Mouse (Mus musculus) MEL (cell line): ENCODE results near the gene Scn4b. TPM values are rescaled to one million over a fixed set of nuclear protein-coding genes. Genes with fewer than 3 reads are reported as not detected.

Experiments
- DNase-seq: peaks from one replicate; pipeline ENCODE4 v3.0.0; 2011; ENCODE audit warnings: low read depth, low spot score
- H3K27ac ChIP-seq: 2 replicates; pipeline ENCODE4 v1.5.1; 2012; ENCODE audit warnings: low read depth, mild to moderate bottlenecking, control low read depth, low read length, moderate library complexity; ENCODE audit not compliant: control insufficient read depth
- H3K27me3 ChIP-seq, 2 experiments: fragments of 150-350 bp in 1 of 2; sonication (generic) in 1 of 2; 2 replicates each; pipeline ENCODE4 v1.6.1; 2012; ENCODE audit warnings: low read length in 2 of 2, mild to moderate bottlenecking in 2 of 2, improper control_type of control experiment in 1 of 2, moderate library complexity in 1 of 2; ENCODE audit not compliant: insufficient read depth in 2 of 2, control insufficient read depth in 1 of 2
- H3K36me3 ChIP-seq, 2 experiments: 2 replicates each; pipeline ENCODE4 v1.6.1; 2012 to 2014; ENCODE audit warnings: low read length in 2 of 2, improper control_type of control experiment in 1 of 2, inconsistent platforms in 1 of 2, mild to moderate bottlenecking in 1 of 2; ENCODE audit not compliant: insufficient read depth in 2 of 2, control insufficient read depth in 1 of 2
- H3K4me1 ChIP-seq, 2 experiments: fragments of 150-350 bp in 1 of 2; sonication (generic) in 1 of 2; 2 replicates each; pipeline ENCODE4 v1.6.1; 2012; ENCODE audit warnings: low read length in 2 of 2, improper control_type of control experiment in 1 of 2, mild to moderate bottlenecking in 1 of 2; ENCODE audit not compliant: insufficient read depth in 2 of 2, control insufficient read depth in 1 of 2
- H3K4me3 ChIP-seq, 2 experiments: fragments of 150-350 bp in 1 of 2; sonication (generic) in 1 of 2; 2 replicates each; pipeline ENCODE4 v1.5.1; 2012; ENCODE audit warnings: low read depth in 2 of 2, low read length in 2 of 2, mild to moderate bottlenecking in 2 of 2, moderate library complexity in 2 of 2, control low read depth in 1 of 2, improper control_type of control experiment in 1 of 2; ENCODE audit not compliant: control insufficient read depth in 1 of 2, insufficient read depth in 1 of 2
- H3K79me2 ChIP-seq: 2 replicates; pipeline ENCODE4 v1.6.1; 2012; ENCODE audit warnings: mild to moderate bottlenecking, low read length, moderate library complexity; ENCODE audit not compliant: control insufficient read depth, poor library complexity, insufficient read depth
- H3K9ac ChIP-seq: 2 replicates; pipeline ENCODE4 v1.6.1; 2012; ENCODE audit warnings: low read depth, mild to moderate bottlenecking, control low read depth, low read length, moderate library complexity; ENCODE audit not compliant: control insufficient read depth, poor library complexity, severe bottlenecking
- H3K9me3 ChIP-seq: fragments of 150-350 bp; sonication (generic); replicated peaks from 2 replicates; pipeline ENCODE4 v1.6.1; 2012; ENCODE audit warnings: mild to moderate bottlenecking, low read length, improper control_type of control experiment, moderate library complexity; ENCODE audit not compliant: insufficient read depth
- BHLHE40 ChIP-seq: IDR thresholded peaks from 2 replicates; pipeline ENCODE4 v1.6.1; 2012; ENCODE audit warnings: low read depth, mild to moderate bottlenecking, inconsistent platforms, low read length, improper control_type of control experiment, borderline replicate concordance
- CHD1 ChIP-seq: IDR thresholded peaks from 2 replicates; pipeline ENCODE4 v1.6.1; 2012; ENCODE audit warnings: low read depth, mild to moderate bottlenecking, inconsistent platforms, low read length, improper control_type of control experiment
- CHD2 ChIP-seq: IDR thresholded peaks from 2 replicates; pipeline ENCODE4 v1.6.1; 2011; ENCODE audit warnings: low read length, improper control_type of control experiment
- CTCF ChIP-seq, 3 experiments: IDR thresholded peaks in 2 of 3; conservative IDR thresholded peaks in 1 of 3; 2 replicates each; pipeline ENCODE4 v1.5.1; 2011 to 2012; ENCODE audit warnings: low read length in 3 of 3, low read depth in 2 of 3, mild to moderate bottlenecking in 2 of 3, improper control_type of control experiment in 1 of 3, inconsistent platforms in 1 of 3, mixed read lengths in 1 of 3, moderate library complexity in 1 of 3; ENCODE audit not compliant: control insufficient read depth in 1 of 3, insufficient read depth in 1 of 3, poor library complexity in 1 of 3, severe bottlenecking in 1 of 3
- GABPA ChIP-seq: IDR thresholded peaks from 2 replicates; pipeline ENCODE4 v1.6.1; 2012; ENCODE audit warnings: low read depth, mild to moderate bottlenecking, inconsistent platforms, low read length, improper control_type of control experiment, moderate library complexity
- GATA1 ChIP-seq: IDR thresholded peaks from 2 replicates; pipeline ENCODE4 v1.6.1; 2011; ENCODE audit warnings: low read depth, low read length, improper control_type of control experiment
- HCFC1 ChIP-seq: IDR thresholded peaks from 2 replicates; pipeline ENCODE4 v1.6.1; 2012; ENCODE audit warnings: low read depth, mild to moderate bottlenecking, inconsistent platforms, low read length, improper control_type of control experiment, moderate library complexity
- JUND ChIP-seq: IDR thresholded peaks from 2 replicates; pipeline ENCODE4 v1.6.1; 2011; ENCODE audit warnings: low read depth, mild to moderate bottlenecking, improper control_type of control experiment, low read length
- KAT2A ChIP-seq: conservative IDR thresholded peaks from 2 replicates; pipeline ENCODE4 v1.6.1; 2012; ENCODE audit warnings: low read depth, low read length, improper control_type of control experiment, inconsistent platforms
- MYB ChIP-seq: IDR thresholded peaks from 2 replicates; pipeline ENCODE4 v1.6.1; 2011; ENCODE audit warnings: mild to moderate bottlenecking, low read depth, low read length, improper control_type of control experiment
- MYC ChIP-seq: IDR thresholded peaks from 2 replicates; pipeline ENCODE4 v1.6.1; 2011; ENCODE audit warnings: low read depth, mild to moderate bottlenecking, low read length, improper control_type of control experiment, moderate library complexity
- POLR2A ChIP-seq, 2 experiments: IDR thresholded peaks; 2 replicates each; pipeline ENCODE4 v1.6.1; 2011 to 2012; ENCODE audit warnings: low read length in 2 of 2, mild to moderate bottlenecking in 2 of 2, control low read depth in 1 of 2, improper control_type of control experiment in 1 of 2, low read depth in 1 of 2, moderate library complexity in 1 of 2; ENCODE audit not compliant: control insufficient read depth in 1 of 2, insufficient read depth in 1 of 2, poor library complexity in 1 of 2
- POLR2AphosphoS2 ChIP-seq: IDR thresholded peaks from 2 replicates; pipeline ENCODE4 v1.6.1; 2011; ENCODE audit warnings: low read length, improper control_type of control experiment
- RAD21 ChIP-seq: IDR thresholded peaks from 2 replicates; pipeline ENCODE4 v1.6.1; 2011; ENCODE audit warnings: mild to moderate bottlenecking, low read depth, low read length, improper control_type of control experiment
- RCOR1 ChIP-seq: IDR thresholded peaks from 2 replicates; pipeline ENCODE4 v1.6.1; 2012; ENCODE audit warnings: low read depth, mild to moderate bottlenecking, inconsistent platforms, low read length, improper control_type of control experiment
- SIN3A ChIP-seq: IDR thresholded peaks from 2 replicates; pipeline ENCODE4 v1.6.1; 2012; ENCODE audit warnings: low read length, improper control_type of control experiment, inconsistent platforms
- TAL1 ChIP-seq: IDR thresholded peaks from 2 replicates; pipeline ENCODE4 v1.6.1; 2012; ENCODE audit warnings: mild to moderate bottlenecking, inconsistent platforms, low read length, moderate library complexity, mixed read lengths
- TCF12 ChIP-seq: IDR thresholded peaks from 2 replicates; pipeline ENCODE4 v1.6.1; 2014; ENCODE audit warnings: low read depth, mild to moderate bottlenecking, inconsistent platforms, low read length, improper control_type of control experiment, moderate library complexity
- USF1 ChIP-seq: IDR thresholded peaks from 2 replicates; pipeline ENCODE4 v1.6.1; 2014; ENCODE audit warnings: low read depth, mild to moderate bottlenecking, inconsistent platforms, low read length, improper control_type of control experiment, moderate library complexity
- USF2 ChIP-seq, 2 experiments: IDR thresholded peaks; 2 replicates each; pipeline ENCODE4 v1.6.1; 2011 to 2012; ENCODE audit warnings: improper control_type of control experiment in 2 of 2, low read length in 2 of 2, borderline replicate concordance in 1 of 2, inconsistent platforms in 1 of 2, low read depth in 1 of 2, mild to moderate bottlenecking in 1 of 2; ENCODE audit not compliant: insufficient read depth in 1 of 2
- ZC3H11A ChIP-seq: IDR thresholded peaks from 2 replicates; pipeline ENCODE4 v1.6.1; 2012; ENCODE audit warnings: low read depth, mild to moderate bottlenecking, inconsistent platforms, low read length, improper control_type of control experiment
- ZKSCAN1 ChIP-seq: IDR thresholded peaks from 2 replicates; pipeline ENCODE4 v1.6.1; 2012; ENCODE audit warnings: low read depth, mild to moderate bottlenecking, inconsistent platforms, low read length, improper control_type of control experiment, moderate library complexity
- polyA plus RNA-seq, 2 experiments: library from polyadenylated mRNA; stranded (reverse) in 1 of 2; unstranded in 1 of 2; fragments of >175 nt in 1 of 2; fragments of >200 nt in 1 of 2; gene quantifications; 2 replicates each; pipeline versions ENCODE4 v1.2.1 to v1.2.4; 2012; ENCODE audit warnings: low replicate concordance in 2 of 2, low read depth in 1 of 2; ENCODE audit not compliant: insufficient read length in 2 of 2, insufficient read depth in 1 of 2, missing spikeins in 1 of 2
- total RNA-seq: library from RNA; depleted of rRNA; stranded (reverse); fragments of 300-350 nt; gene quantifications from 2 replicates; pipeline ENCODE4 v1.2.3, GENCODE M21; 2012

Gene Scn4b
- total and polyA plus RNA-seq, 3 experiments = not detected

DNA sequence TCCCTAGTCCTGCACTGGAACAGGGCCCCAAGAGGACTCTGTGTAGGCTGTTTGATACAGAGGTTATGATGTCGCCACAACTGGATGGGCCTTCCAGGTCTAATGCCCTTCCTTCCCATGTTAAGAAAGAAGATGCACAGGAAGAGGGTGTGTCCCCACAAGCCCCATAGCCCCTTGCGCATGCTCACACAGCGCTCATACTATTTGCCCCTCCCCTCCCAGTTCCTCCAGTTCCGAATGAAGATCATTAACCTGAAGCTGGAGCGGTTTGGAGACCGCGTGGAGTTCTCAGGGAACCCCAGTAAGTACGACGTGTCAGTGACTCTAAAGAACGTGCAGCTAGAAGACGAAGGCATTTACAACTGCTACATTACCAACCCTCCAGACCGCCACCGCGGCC lies 13.0 kb upstream of the Scn4b start (continued):
- no peak for TF ChIP-seq USF2 (IDR thresholded peaks at IDR 0.05; ENCODE audit: borderline replicate concordance in 1 of 2, insufficient read depth in 1 of 2, low read depth in 1 of 2, low read length in 2 of 2)

- TF ChIP-seq MYC = no peak
- no peak for TF ChIP-seq BHLHE40
- TF ChIP-seq HCFC1 = no peak
- TF ChIP-seq POLR2A (IDR thresholded peaks at IDR 0.05; ENCODE audit: control insufficient read depth in 1 of 2, insufficient read depth in 1 of 2, low read depth in 1 of 2, low read length in 2 of 2, poor library complexity in 1 of 2) = no peak
- TF ChIP-seq SIN3A = no peak
- TF ChIP-seq USF1 = no peak
- TF ChIP-seq KAT2A = no peak
- TF ChIP-seq CHD1 = no peak
- TF ChIP-seq ZKSCAN1 = no peak
- no peak for TF ChIP-seq RAD21
- no peak for TF ChIP-seq JUND
- TF ChIP-seq ZC3H11A = no peak
- Histone ChIP-seq H3K9me3 (no peaks in the 10 kb centered on the region), H3K36me3 (peaks cover 0 to 2% of the 10 kb centered on the region in 2 experiments; a peak in 2 of 4 replicates), H3K4me1 (peaks cover 0 to 4% of the 10 kb centered on the region in 2 experiments; a peak in 2 of 4 replicates), H3K27ac (no peak overlapping the region), H3K4me3 (no peak overlapping the region), H3K27me3 (peaks cover 11 to 12% of the 10 kb centered on the region in 2 experiments), H3K9ac (no peak overlapping the region), H3K79me2 (no peaks in the 10 kb centered on the region)
- no peak for DNase-seq
These were observed 11.3 kb upstream of the Scn4b start for GRCm38 (mm10) chr9:45126941-45127340.

- Histone ChIP-seq H3K36me3 (no peaks in the 10 kb centered on the region), H3K27me3 (peaks cover 12 to 14% of the 10 kb centered on the region in 2 experiments), H3K4me3 (no peak overlapping the region), H3K27ac (no peak overlapping the region), H3K79me2 (no peaks in the 10 kb centered on the region), H3K4me1 (no peaks in the 10 kb centered on the region), H3K9me3 (no peaks in the 10 kb centered on the region), H3K9ac (no peak overlapping the region)
- TF ChIP-seq RCOR1 = no peak
- TF ChIP-seq ZKSCAN1 = no peak
- no peak for TF ChIP-seq SIN3A
- TF ChIP-seq GABPA = no peak
- no peak for TF ChIP-seq GATA1
- TF ChIP-seq MYB = no peak
- no peak for TF ChIP-seq CTCF (IDR thresholded peaks at IDR 0.05 in 2 of 3, conservative IDR thresholded peaks at IDR 0.05 in 1 of 3; ENCODE audit: control insufficient read depth in 1 of 3, insufficient read depth in 1 of 3, low read depth in 2 of 3, low read length in 3 of 3, poor library complexity in 1 of 3, severe bottlenecking in 1 of 3)
- no peak for TF ChIP-seq TCF12
- TF ChIP-seq TAL1 = no peak
- TF ChIP-seq USF1 = no peak
- TF ChIP-seq MYC = no peak
- no peak for TF ChIP-seq CHD2
- no peak for TF ChIP-seq POLR2AphosphoS2
- no peak for TF ChIP-seq CHD1
- no peak for DNase-seq
These were observed 8.1 kb upstream of the Scn4b start for GRCm38 (mm10) chr9:45130119-45130518.
